Mouse (Mus musculus): ENCODE measurements around the gene Osr1.

The Osr1 gene

GRCm38 (mm10) chr12:9569971-9570370, at the start of gene Osr1:
Osr1 (plus strand) TSS chr12:9570116.
- peak; percentile 40 to 42 for DNase-seq

GRCm38 (mm10) chr12:9550328-9550727, 19.6 kb upstream of the Osr1 start:
- no peak for DNase-seq

GRCm38 (mm10) chr12:9564956-9565355, 5.0 kb upstream of the Osr1 start:
- no peak for DNase-seq

- DNase-seq, result no peak
Observed at GRCm38 (mm10) chr12:9570496-9570995, 630 bp downstream of the Osr1 start.

GRCm38 (mm10) chr12:9571276-9571940, 1.5 kb downstream of the Osr1 start:
- DNase-seq, result no peak

- DNase-seq, result no peak
Observed at GRCm38 (mm10) chr12:9572022-9572421, 2.1 kb downstream of the Osr1 start.

GRCm38 (mm10) chr12:9573682-9574081, 3.8 kb downstream of the Osr1 start:
- DNase-seq, result no peak

GRCm38 (mm10) chr12:9574244-9574871, 4.4 kb downstream of the Osr1 start:
- no peak for DNase-seq

GRCm38 (mm10) chr12:9575158-9576042, 5.5 kb downstream of the Osr1 start:
- DNase-seq, result no peak

GRCm38 (mm10) chr12:9576043-9576538, 6.2 kb downstream of the Osr1 start:
- DNase-seq, result no peak

- no peak for DNase-seq
Observed at GRCm38 (mm10) chr12:9577610-9578009, 7.7 kb downstream of the Osr1 start.

GRCm38 (mm10) chr12:9578591-9578990, 8.7 kb downstream of the Osr1 start:
- DNase-seq, result no peak

- DNase-seq, result no peak
Observed at GRCm38 (mm10) chr12:9579301-9580030, 9.6 kb downstream of the Osr1 start.

- DNase-seq, result no peak
Observed at GRCm38 (mm10) chr12:9580041-9580905, 10.4 kb downstream of the Osr1 start.

- DNase-seq, result no peak
Observed at GRCm38 (mm10) chr12:9581011-9581410, 11.1 kb downstream of the Osr1 start.

GRCm38 (mm10) chr12:9581506-9581905, 11.6 kb downstream of the Osr1 start:
- DNase-seq, result no peak

GRCm38 (mm10) chr12:9582248-9582995, 12.5 kb downstream of the Osr1 start:
- DNase-seq, result no peak

- no peak for DNase-seq
Observed at GRCm38 (mm10) chr12:9583380-9583779, 13.5 kb downstream of the Osr1 start.

- no peak for DNase-seq
Observed at GRCm38 (mm10) chr12:9584366-9585084, 14.6 kb downstream of the Osr1 start.

GRCm38 (mm10) chr12:9585085-9585453, 15.2 kb downstream of the Osr1 start:
- no peak for DNase-seq

Measured in B cell, adult 2 months (primary cell).